Mouse (Mus musculus) midbrain, embryonic 13.5 days (tissue): ENCODE data around the gene Slc25a39. TPM values are rescaled to one million over a fixed set of nuclear protein-coding genes. Genes with fewer than 3 reads are reported as not detected.
A peak's percentile ranks its signal among the peaks of the same experiment; 100 is the strongest.

Source experiments
- ATAC-seq: fragments of 200-750 bp; cut with Nextera tagmentation; 2 replicates; pipeline ENCODE4 v1.8.0; 2017; ENCODE audit warnings: mild to moderate bottlenecking, moderate TSS enrichment, moderate library complexity
- H3K27ac ChIP-seq: fragments of 300-500 bp; sonication (generic); 2 replicates; pipeline ENCODE4 v1.5.1; 2015; ENCODE audit warnings: inconsistent platforms, mild to moderate bottlenecking, moderate library complexity
- H3K27me3 ChIP-seq: fragments of 300-500 bp; sonication (generic); 2 replicates; pipeline ENCODE4 v1.6.1; 2015; ENCODE audit warnings: mild to moderate bottlenecking, inconsistent platforms
- H3K36me3 ChIP-seq: fragments of 300-500 bp; sonication (generic); 2 replicates; pipeline ENCODE4 v1.6.1; 2015; ENCODE audit warnings: mild to moderate bottlenecking, inconsistent platforms
- H3K4me1 ChIP-seq: fragments of 300-500 bp; sonication (generic); replicated peaks from 2 replicates; pipeline ENCODE4 v1.6.1; 2015; ENCODE audit warnings: inconsistent platforms
- H3K4me2 ChIP-seq: fragments of 300-500 bp; sonication (generic); replicated peaks from 2 replicates; pipeline ENCODE4 v1.6.1; 2015; ENCODE audit warnings: moderate library complexity, mild to moderate bottlenecking, inconsistent platforms
- H3K4me3 ChIP-seq: fragments of 300-500 bp; sonication (generic); replicated peaks from 2 replicates; pipeline ENCODE4 v1.5.1; 2015; ENCODE audit warnings: mild to moderate bottlenecking, inconsistent platforms
- H3K9ac ChIP-seq: fragments of 300-500 bp; sonication (generic); replicated peaks from 2 replicates; pipeline ENCODE4 v1.6.1; 2015; ENCODE audit warnings: mild to moderate bottlenecking, inconsistent platforms
- H3K9me3 ChIP-seq: fragments of 300-500 bp; sonication (generic); 2 replicates; pipeline ENCODE4 v1.6.1; 2016; ENCODE audit warnings: mild to moderate bottlenecking, inconsistent platforms
- WGBS: fragments of 180-500 bp; shearing (Covaris S2); methylation state at CpG from one replicate; pipeline ENCODE4 v1.1.7; 2015; 5-methylcytosine and 5-hydroxymethylcytosine counted together
- polyA plus RNA-seq: library from polyadenylated mRNA; unstranded; fragments of >200 nt; fragmentation: Nextera tagmentation; extraction: Ambion mirVana; gene quantifications from 2 replicates; pipeline ENCODE4 v1.2.1, GENCODE M21; 2015

Gene Slc25a39
- polyA plus RNA-seq, 1 experiment from 2014 or later, result 154 TPM

DNA sequence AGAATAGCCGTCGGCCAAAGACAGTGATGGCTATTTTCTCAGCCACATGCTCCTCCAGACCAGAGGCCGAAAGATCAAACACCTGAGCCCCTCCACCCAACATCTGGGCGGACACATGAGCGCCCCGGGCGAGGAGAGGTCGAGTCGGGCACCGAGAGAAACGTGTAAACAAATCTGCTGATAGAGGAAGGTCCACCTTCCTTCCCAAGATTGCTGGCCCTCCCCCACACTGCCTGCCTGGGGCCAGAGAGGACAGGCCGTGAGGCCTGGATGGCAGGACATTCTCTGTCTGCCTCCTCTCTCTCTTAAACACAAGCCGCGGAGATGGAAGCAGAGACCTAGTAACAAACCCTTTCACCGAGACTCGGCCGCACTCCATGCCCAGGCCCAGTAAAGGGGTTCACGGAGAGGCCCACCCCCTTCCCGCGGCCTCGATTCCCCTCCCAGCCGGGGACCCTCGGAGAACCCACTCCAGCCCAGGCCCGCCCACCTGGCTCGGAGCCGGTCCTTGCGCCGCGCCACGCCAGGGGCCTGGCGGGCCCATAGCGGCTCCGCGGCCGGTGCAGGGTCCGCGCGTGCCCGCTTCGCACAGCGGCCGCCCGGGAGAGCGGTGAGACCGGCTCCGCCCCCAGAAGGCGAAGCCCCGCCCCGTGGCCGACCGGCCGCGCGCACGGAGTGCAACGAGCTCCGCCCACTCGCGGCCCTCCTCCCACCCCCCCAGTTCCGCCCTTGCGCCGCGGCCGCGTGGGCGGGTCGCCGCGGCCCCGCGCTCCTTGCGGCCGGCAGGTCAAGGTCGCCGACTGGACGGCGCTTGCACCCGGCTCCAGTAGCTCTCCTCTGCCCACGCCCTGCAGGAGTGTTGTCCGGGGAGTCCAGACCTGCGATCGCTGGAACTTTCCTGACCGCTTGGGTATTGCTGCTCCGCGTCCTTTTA lies 579 bp downstream of the Slc25a39 start:
- Histone ChIP-seq H3K4me2 (peak overlapping the region; percentile 89), H3K4me3 (peak overlapping the region; percentile 81), H3K36me3 (peaks cover 27% of the 10 kb centered on the region), H3K9me3 (no peaks in the 10 kb centered on the region), H3K27me3 (no peaks in the 10 kb centered on the region), H3K4me1 (peaks cover 37% of the 10 kb centered on the region), H3K9ac (peak overlapping the region; percentile 90), H3K27ac (peak overlapping the region; percentile 88)
- WGBS, result under 1% methylated on average over 85 of the region's 85 CpGs
- peak; percentile 73 for ATAC-seq

DNA sequence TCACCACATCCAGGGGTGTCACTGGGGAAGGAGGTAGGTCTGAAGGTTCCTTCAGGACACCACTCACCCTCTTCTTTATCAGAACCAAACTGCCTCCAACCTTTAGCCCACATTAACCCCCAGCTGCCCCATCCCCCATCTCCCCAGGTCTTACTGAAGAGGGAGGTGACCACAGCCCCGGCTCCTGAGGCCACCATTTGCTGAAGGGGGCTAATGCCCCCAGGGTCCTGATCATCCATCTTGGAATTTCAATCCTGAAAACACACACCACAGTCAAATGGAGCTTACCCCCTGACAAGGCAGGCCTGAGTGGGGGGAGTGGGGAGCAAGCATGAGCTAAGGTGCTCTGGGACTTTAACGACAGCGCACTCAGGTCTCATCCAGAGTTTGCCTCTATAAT lies 1.3 kb downstream of the Slc25a39 start:
- H3K4me1 ChIP-seq, result peaks cover 44% of the 10 kb centered on the region
- H3K27me3 ChIP-seq, result no peaks in the 10 kb centered on the region
- H3K4me3 ChIP-seq, result peak overlapping the region; percentile 81
- WGBS, result 18% methylated on average over 3 of the region's 3 CpGs
- H3K4me2 ChIP-seq, result peak overlapping the region; percentile 89
- peak overlapping the region; percentile 90 for H3K9ac ChIP-seq
- H3K27ac ChIP-seq, result peak overlapping the region; percentile 88
- no peaks in the 10 kb centered on the region for H3K9me3 ChIP-seq
- no peak for ATAC-seq
- peaks cover 35% of the 10 kb centered on the region for H3K36me3 ChIP-seq

DNA sequence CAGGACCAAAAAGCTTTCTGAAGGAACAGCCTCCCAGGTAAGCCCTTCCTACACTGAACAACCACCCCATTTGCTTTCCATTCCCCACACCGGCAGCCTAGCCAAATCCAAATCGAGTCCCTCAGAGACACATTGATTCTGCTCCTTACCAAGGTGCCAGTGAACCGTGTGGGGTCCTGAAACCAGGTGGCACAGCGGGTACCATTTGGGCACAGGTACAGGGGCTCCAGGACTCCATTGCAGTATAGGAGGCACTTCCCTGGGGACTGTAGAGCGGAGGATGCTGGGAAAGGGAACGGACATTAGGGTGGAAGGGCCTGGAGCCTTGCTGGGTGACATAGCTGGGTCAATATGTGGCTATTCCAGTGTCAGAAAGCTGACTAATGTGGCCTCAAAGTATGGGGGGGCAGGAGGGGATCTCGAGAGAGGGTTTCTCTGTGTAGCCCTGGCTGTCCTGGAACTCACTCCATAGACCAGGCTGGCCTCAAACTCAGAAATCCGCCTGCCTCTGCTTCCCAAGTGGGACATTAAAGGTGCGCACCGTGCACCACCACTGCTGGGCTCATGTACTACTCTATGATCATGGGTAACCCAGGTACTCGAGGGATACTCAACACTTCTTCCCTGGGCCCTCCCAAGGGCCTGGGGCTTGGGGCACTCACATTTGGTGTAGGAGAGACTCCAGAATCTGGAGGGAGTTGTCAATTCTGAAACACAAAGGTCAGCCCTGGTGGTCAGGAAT lies 2.0 kb downstream of the Slc25a39 start:
- peak overlapping the region; percentile 89 for H3K4me2 ChIP-seq
- no peak for ATAC-seq
- H3K4me3 ChIP-seq, result peak overlapping the region; percentile 81
- no peaks in the 10 kb centered on the region for H3K9me3 ChIP-seq
- peaks cover 42% of the 10 kb centered on the region for H3K36me3 ChIP-seq
- H3K9ac ChIP-seq, result peak overlapping the region; percentile 90
- H3K27me3 ChIP-seq, result peaks cover 3% of the 10 kb centered on the region; the same call in 1 of the 2 replicates
- 89% methylated on average over 11 of the region's 11 CpGs for WGBS
- H3K4me1 ChIP-seq, result peaks cover 44% of the 10 kb centered on the region
- H3K27ac ChIP-seq, result no peak overlapping the region

GRCm38 (mm10) chr11:102404161-102405010 lies 3.4 kb downstream of the Slc25a39 start:
- no peak for ATAC-seq
- H3K4me2 ChIP-seq, result peak overlapping the region; percentile 16; the same call in 1 of the 2 replicates
- peaks cover 55% of the 10 kb centered on the region for H3K36me3 ChIP-seq
- peak overlapping the region; percentile 21 for H3K9ac ChIP-seq
- H3K4me1 ChIP-seq, result peaks cover 56% of the 10 kb centered on the region
- H3K27me3 ChIP-seq, result peaks cover 15% of the 10 kb centered on the region
- H3K27ac ChIP-seq, result no peak overlapping the region
- 84% methylated on average over 18 of the region's 18 CpGs for WGBS
- H3K4me3 ChIP-seq, result no peak overlapping the region
- H3K9me3 ChIP-seq, result no peaks in the 10 kb centered on the region

DNA sequence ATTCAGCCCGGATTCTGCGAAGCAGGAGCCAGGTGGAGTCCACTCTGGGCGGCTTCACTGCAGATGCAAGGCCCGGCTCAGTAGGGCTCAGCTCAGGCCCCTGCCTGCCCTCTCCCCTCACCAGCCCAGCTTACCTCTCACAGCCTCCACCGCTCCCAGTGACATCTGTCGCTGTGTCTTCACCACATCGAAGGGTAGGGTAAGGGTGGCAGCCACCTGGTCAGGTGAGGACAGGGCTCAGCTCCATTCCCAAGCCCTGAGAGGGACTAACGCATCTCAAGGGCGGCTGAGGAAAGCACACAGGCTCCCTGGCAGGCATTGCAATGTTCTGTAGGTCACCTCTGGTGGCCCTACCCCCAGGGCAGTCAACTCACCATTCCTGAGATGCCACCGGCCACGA lies 4.1 kb downstream of the Slc25a39 start:
- Histone ChIP-seq H3K9me3 (no peaks in the 10 kb centered on the region), H3K27ac (no peak overlapping the region), H3K4me1 (peaks cover 63% of the 10 kb centered on the region), H3K9ac (no peak overlapping the region), H3K36me3 (peaks cover 61% of the 10 kb centered on the region), H3K4me2 (no peak overlapping the region), H3K27me3 (peaks cover 21% of the 10 kb centered on the region), H3K4me3 (no peak overlapping the region)
- ATAC-seq, result no peak
- WGBS, result 96% methylated on average over 11 of the region's 11 CpGs

DNA sequence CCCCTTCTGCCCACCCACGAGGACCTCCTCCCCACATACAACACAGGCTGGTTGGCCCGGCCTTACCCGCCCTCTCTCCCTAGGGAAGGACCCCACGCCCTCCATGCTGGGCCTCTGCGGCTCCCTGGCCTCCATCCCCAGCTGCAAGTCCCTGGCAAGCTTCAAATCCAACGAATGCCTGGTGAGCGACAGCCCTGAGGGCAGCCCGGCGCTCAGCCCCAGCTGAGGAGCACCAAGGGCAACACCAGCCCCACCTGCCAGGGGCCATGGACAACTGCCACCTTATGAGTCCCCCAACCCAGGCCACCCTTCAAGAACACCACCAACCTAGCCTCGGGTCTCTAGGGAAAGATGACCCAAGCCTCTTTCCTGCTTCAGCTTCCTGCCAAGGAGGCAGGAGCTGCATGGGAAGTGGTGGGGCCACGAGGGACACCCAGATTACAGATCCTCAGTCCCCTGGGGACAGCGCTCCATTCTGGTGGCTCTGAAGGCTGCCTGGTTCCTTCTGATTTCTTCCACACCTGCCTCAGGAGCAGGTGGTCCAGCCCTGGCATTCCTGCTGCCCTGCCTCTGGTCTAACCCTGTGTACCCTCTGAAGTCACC lies 5.7 kb downstream of the Slc25a39 start:
- Histone ChIP-seq H3K4me3 (no peak overlapping the region), H3K27me3 (peaks cover 30% of the 10 kb centered on the region), H3K4me1 (peaks cover 71% of the 10 kb centered on the region), H3K36me3 (peaks cover 69% of the 10 kb centered on the region), H3K9ac (no peak overlapping the region), H3K4me2 (no peak overlapping the region), H3K27ac (peak overlapping the region; percentile 35; the same call in 1 of the 2 replicates), H3K9me3 (no peaks in the 10 kb centered on the region)
- peak; percentile 9; the same call in 1 of the 2 replicates for ATAC-seq
- 50% methylated on average over 12 of the region's 12 CpGs for WGBS

DNA sequence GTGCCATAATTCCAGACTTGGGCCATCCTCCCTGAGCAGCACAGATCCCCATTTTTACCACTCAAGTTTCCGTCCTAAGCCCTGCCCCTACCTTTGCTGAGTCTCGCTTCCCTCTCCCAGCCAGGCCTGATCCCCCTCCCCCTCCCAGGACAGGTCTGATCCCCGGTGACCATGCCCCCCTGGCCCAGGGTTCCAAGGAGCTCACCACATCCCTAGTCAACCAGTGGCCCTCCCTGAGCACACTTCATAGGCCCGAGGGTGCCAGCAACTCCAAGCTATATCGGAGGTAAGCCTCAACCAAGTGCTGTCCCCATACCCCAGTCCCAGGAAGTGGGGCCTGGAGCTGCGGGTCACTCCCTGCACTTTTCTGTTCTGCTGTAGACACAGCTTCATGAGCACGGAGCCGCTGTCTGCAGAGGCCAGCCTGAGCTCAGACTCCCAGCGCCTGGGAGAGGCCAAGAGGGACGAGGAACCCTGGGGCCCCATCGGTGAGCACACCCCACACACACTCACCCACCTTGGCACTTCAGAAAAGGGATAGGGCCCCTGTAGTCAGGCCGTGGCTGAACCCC lies 7.1 kb downstream of the Slc25a39 start:
- no peak for ATAC-seq

GRCm38 (mm10) chr11:102399610-102400072 lies 8.1 kb downstream of the Slc25a39 start:
- Histone ChIP-seq H3K4me1 (peaks cover 72% of the 10 kb centered on the region), H3K4me2 (0 out of 2 replicates have a peak overlapping the region, but pooled peaks have one; percentile 18)
- WGBS, result 3% methylated on average over 32 of the region's 34 CpGs

More for the DNA sequence above, 7.1 kb downstream of the Slc25a39 start:
- 37% methylated on average over 12 of the region's 12 CpGs for WGBS
- H3K9ac ChIP-seq, result no peak overlapping the region
- no peak overlapping the region for H3K4me2 ChIP-seq
- no peak overlapping the region for H3K4me3 ChIP-seq
- H3K9me3 ChIP-seq, result no peaks in the 10 kb centered on the region
- H3K4me1 ChIP-seq, result peaks cover 71% of the 10 kb centered on the region
- no peak overlapping the region for H3K27ac ChIP-seq
- H3K36me3 ChIP-seq, result peaks cover 69% of the 10 kb centered on the region
- peaks cover 30% of the 10 kb centered on the region for H3K27me3 ChIP-seq

DNA sequence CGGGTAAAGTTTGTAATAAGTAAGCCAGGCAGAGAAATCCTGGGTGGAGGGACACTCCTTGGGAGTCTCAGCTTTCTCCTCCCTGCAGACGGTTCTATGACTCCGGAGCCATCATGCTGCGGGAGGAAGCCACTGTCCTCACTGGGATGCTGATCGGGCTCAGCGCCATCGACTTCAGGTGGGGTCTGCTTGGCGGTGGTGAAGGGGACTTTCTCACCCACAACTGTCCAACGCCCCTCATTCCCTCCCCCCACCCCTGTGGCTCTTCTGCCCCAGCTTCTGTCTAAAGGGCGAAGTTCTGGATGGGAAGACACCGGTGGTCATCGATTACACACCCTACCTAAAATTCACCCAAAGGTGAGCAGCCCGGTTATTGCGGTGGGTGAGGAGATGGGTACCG lies 8.6 kb downstream of the Slc25a39 start:
- no peak for ATAC-seq
- Histone ChIP-seq H3K4me1 (peaks cover 73% of the 10 kb centered on the region), H3K4me2 (0 out of 2 replicates have a peak overlapping the region, but pooled peaks have one; percentile 18), H3K27ac (no peak overlapping the region), H3K9me3 (no peaks in the 10 kb centered on the region), H3K27me3 (peaks cover 30% of the 10 kb centered on the region), H3K36me3 (peaks cover 61% of the 10 kb centered on the region), H3K4me3 (no peak overlapping the region), H3K9ac (peak overlapping the region; percentile 47; the same call in 1 of the 2 replicates)
- WGBS, result 23% methylated on average over 15 of the region's 15 CpGs

More at GRCm38 (mm10) chr11:102399610-102400072, 8.1 kb downstream of the Slc25a39 start:
- Histone ChIP-seq H3K27me3 (peaks cover 30% of the 10 kb centered on the region), H3K9ac (peak overlapping the region; percentile 47; the same call in 1 of the 2 replicates), H3K36me3 (peaks cover 67% of the 10 kb centered on the region), H3K4me3 (peak overlapping the region; percentile 18; the same call in 1 of the 2 replicates), H3K9me3 (no peaks in the 10 kb centered on the region), H3K27ac (no peak overlapping the region)
- no peak for ATAC-seq

DNA sequence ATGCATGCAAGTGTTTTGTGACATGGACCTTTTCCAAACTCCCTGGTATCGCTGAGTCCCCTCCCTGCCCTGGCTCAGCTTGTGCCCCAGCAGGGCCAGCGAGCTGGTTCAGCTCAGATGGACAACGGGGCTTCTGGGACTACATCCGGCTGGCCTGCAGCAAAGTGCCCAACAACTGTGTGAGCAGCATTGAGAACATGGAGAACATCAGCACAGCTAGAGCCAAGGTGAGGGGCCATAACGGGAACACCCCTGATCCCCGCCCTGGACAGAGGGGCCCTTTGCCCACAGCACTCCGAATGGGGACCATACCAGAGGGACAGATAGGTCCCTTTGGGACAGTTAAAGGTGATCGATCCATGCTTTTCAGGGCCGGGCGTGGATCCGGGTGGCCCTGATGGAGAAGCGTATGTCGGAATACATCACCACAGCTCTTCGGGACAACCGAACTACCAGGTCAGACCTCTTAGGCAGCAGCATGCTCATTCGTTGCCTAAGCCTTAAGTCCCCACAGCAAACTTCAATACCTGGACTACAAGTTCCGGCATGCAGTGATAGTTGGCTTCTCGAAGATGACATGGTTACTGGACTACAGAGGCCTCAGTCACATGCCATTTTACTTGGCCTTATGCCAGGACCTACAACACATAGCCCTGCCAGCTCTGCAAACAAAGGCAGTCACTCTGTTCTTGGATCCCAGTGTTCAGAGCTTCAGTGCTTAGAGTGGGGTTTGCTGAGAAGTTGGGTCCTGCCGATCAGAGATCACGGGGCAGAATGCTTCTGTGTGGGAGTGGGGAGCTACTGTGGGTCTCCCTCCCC lies 9.5 kb downstream of the Slc25a39 start:
- Histone ChIP-seq H3K4me3 (no peak overlapping the region), H3K9me3 (no peaks in the 10 kb centered on the region), H3K36me3 (peaks cover 53% of the 10 kb centered on the region), H3K9ac (0 out of 2 replicates have a peak overlapping the region, but pooled peaks have one; percentile 16), H3K4me1 (peaks cover 78% of the 10 kb centered on the region), H3K27me3 (peaks cover 30% of the 10 kb centered on the region), H3K4me2 (no peak overlapping the region), H3K27ac (no peak overlapping the region)
- ATAC-seq, result no peak
- WGBS, result 77% methylated on average over 20 of the region's 20 CpGs
